Mouse (Mus musculus) megakaryocyte, adult 5-6 weeks (primary cell): ENCODE data around the gene Gtf2i. TPM values are rescaled to one million over a fixed set of nuclear protein-coding genes. Genes with fewer than 3 reads are reported as not detected.

Source experiments
- ATAC-seq: 2 replicates; pipeline ENCODE4 v1.8.0; 2016; ENCODE audit warnings: mild to moderate bottlenecking, inconsistent platforms; ENCODE audit not compliant: poor library complexity, severe bottlenecking
- total RNA-seq, 2 experiments: library from RNA; stranded (forward) in 1 of 2; stranded (reverse) in 1 of 2; fragments of 153-499, 151-499 nt in 1 of 2; fragments of 221-1000, 200-1000 nt in 1 of 2; gene quantifications; 2 replicates each; pipeline versions ENCODE4 v1.2.3 to v1.2.4; 2015 to 2017

Gene Gtf2i
- total RNA-seq, 2 experiments from 2014 or later = 15.5 to 24.8 TPM

GRCm38 (mm10) chr5:134282076-134282475 lies 32.5 kb downstream of the Gtf2i start:
- ATAC-seq = no peak

DNA sequence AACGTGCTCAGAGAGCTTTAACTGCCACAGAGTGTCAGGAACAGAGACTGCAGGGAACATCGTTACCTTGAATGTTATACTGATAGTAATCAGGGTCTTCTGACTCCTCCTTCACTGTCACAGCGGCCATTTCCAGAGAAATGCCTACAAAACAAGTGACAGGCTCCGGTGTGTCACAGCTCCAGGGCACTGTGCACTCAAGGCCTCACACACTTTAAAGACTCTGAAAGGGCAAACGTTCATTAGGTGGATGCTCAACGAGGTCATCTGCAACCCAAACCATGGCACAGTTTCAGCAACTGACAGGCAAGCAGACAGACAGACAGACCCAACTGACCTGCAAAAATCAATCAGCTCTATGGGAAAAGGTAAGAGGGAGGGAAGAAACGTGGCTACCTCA lies 35.2 kb downstream of the Gtf2i start:
- ATAC-seq = no peak

DNA sequence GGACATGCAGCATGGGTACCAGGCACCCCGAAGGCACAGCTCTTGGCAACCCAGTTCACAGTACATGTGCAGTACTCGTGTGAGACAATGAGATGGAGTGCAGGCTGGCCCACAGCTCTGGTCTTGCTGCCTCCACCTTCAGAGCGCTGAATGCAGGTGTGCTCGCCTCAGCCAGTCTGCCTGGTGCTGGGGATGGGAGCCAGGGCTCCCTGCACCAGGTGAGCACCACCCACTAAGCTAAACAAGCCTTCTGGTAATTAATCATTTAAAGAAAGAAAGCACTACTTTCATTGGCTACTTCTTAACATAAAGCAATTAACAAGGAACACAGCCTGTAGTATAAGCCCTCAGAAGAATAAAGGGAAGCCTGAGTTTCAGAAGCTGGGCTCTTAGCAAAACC lies 37.5 kb downstream of the Gtf2i start:
- ATAC-seq = no peak

- ATAC-seq = no peak
Observed at GRCm38 (mm10) chr5:134275556-134275955, 39.0 kb downstream of the Gtf2i start.

DNA sequence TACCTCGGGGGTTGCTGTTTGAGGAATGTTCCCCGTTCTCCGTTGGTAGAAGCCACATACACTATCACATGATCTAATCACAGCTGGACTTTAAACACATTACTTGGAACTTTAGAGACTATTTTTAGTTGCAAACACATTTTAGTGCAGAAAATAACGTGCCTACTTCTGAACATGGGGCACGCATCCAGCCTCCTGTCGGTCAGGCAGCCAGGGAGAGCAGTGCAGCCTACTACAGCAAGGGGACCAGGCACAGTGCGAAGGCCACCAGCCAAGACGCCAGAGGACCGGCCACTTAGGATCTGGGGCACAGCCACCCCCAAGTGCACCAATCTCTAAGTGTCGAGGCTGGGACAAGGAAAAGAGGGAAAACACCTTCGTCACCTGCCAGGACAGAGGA lies 39.5 kb downstream of the Gtf2i start:
- ATAC-seq = no peak

- no peak for ATAC-seq
Observed at GRCm38 (mm10) chr5:134273761-134274160, 40.8 kb downstream of the Gtf2i start.

DNA sequence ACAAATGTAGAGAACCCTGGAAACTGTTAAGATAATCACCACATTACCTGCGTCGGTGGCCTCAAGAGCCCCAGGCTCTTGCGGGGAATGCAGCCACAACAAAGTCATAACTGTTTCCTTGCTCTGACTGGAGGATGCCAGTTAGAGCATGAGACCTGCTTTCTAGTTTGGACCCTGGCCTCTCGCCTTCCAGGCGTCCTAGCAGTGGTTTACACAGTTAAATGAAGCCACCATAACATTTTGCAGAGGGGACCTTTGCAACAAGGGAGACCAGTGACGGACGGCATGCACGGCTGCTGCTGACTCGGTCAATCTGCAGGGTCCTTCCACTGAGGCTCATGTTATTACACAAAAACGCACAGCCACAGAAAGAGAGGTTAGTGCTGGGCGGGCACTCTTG lies 41.8 kb downstream of the Gtf2i start:
- ATAC-seq = no peak

- no peak for ATAC-seq
Observed at GRCm38 (mm10) chr5:134271421-134271820, 43.1 kb downstream of the Gtf2i start.

GRCm38 (mm10) chr5:134270566-134270965 lies 44.0 kb downstream of the Gtf2i start:
- no peak for ATAC-seq

GRCm38 (mm10) chr5:134269751-134270150 lies 44.8 kb downstream of the Gtf2i start:
- ATAC-seq = peak; percentile 61

- ATAC-seq = no peak
Observed at GRCm38 (mm10) chr5:134268751-134269150, 45.8 kb downstream of the Gtf2i start.

DNA sequence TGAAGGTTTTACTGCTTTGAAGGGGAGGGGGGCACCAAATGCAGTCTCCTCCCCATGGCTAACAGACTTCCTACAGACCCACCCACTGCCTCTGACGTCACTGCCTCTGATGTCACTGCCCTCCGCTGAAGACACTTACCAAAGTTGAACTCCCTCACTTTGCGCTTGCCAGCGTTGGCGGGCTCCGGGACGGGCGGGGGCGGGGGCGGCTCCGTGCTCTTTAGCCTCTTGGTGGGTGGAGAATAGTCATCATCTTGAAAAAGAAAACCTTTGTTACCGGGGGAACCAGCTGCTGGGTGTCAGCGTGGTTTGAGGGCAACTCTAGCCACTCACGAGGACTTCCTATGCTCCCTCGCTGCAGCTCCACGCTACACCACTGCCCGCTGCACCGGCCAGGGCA lies 48.2 kb downstream of the Gtf2i start:
- peak; percentile 43 for ATAC-seq

DNA sequence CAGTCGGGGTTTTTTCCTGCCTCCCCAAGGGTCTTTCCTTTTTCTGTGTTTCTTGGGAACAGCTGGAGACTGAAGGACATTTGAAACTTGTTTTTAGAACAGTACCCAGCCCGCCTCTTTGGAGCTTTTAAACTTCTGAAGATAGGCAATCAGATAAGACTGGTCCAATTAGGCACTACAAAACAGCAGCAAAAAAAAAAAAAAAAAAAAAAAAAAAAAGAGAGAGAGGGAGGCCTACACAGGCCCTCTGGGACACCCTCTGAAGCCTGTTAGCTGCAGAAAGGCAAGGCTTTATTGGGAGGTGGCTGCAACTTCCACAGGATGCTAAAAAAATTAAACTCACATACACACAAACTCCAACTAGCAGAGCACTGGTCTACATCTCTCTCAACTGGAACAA lies 48.7 kb downstream of the Gtf2i start:
- ATAC-seq = no peak

DNA sequence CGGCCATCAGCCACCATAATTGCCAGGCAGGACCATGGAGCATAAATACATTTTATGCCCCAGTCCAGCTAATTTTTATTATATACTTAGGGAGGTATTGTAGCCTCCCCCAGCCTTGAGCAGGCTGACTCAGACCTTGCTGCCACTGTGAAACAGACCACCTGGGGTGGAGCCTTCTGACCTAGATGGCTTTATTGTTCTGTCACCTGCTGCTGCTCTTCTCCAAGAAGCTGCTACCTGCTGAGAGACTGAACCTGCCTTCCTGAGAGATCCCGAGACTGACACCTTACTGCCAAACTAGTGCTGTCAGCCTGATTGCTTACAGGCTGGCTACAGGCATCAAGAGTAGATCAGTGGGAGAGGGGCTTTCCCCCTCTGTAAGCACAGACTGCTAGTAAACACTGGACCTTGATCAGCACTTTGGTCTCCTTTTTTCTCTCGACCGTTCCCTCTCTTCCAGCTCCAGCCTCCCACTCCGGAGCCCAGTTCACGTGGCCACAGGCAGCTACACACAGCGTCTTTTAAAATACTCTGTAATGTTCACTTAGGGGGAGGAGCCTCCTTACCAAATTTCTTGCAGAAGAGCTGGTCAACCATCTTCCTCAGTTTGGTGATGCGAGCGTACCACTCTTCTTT lies 54.4 kb downstream of the Gtf2i start:
- no peak for ATAC-seq

GRCm38 (mm10) chr5:134258934-134259333 lies 55.6 kb downstream of the Gtf2i start:
- no peak for ATAC-seq

- ATAC-seq = peak; percentile 74
Observed at GRCm38 (mm10) chr5:134258395-134258794, 56.2 kb downstream of the Gtf2i start.

DNA sequence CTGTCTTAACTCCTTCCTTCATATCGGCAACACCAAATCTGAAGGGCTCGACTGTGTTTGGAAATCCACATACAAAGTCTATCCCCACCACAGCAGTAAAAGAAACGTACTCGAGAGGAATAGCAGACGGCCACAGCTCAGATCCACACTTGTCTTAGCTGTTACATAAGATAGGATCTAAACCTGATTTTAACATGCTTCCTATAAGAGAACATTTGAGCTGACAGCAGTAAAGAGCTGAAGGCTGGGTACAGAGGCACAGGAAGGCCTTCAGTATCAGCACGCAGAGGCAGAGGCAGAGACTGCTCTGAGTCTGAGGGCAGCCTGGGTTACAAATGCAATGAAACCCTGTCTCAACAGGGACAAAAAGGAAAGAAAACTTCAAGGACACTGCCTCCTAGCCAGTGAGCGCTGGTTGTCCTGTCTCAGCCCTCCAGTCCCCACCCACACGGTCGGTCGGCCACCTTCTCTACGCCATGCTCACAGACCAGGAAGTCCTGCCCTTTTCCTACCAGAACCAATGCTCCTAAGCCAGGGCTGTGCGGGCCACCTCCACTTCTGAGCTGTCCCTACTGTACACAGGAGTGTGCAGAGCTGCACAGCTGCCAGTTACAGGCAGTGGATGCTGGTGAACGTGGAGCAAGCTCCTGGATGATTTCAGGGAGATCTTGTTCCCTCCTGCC lies 57.1 kb downstream of the Gtf2i start:
- peak; percentile 53 for ATAC-seq

DNA sequence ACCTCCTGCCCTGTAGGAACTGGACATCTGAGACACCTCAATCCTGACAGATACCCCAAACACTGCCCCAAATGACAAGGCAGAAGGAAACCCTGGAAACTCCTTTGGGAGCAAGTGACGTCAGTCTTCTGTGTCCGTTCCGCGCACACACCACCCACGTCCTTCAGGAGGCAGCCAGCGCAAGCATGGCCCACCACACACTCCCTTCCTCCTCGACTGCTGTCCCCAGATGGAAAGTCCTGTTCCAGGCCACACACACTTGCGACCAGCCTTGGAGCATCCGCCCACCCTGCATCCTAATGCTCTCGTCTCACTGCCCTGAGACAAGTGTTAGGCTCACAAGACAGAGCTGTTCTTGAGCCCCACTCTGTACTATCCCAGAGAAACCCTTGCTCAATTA lies 59.3 kb downstream of the Gtf2i start:
- no peak for ATAC-seq

DNA sequence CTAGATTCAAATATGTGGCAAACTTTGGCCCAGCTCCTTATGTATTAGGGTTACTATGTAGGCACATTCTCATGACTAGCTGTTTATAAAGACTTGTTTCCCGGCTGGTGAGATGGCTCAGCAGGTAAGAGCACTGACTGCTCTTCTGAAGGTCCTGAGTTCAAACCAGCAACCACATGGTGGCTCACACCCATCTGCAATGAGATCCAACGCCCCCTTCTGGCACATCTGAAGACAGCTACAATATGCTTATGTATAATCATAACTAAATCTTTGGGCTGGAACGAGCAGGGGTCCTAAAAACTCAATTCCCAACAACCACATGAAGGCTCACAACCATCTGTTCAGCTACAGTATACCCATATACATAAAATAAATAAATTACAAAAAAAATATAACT lies 60.8 kb downstream of the Gtf2i start:
- no peak for ATAC-seq

- ATAC-seq = no peak
Observed at GRCm38 (mm10) chr5:134251083-134251482, 63.5 kb downstream of the Gtf2i start.

- ATAC-seq = no peak
Observed at GRCm38 (mm10) chr5:134250601-134251000, 64.0 kb downstream of the Gtf2i start.

DNA sequence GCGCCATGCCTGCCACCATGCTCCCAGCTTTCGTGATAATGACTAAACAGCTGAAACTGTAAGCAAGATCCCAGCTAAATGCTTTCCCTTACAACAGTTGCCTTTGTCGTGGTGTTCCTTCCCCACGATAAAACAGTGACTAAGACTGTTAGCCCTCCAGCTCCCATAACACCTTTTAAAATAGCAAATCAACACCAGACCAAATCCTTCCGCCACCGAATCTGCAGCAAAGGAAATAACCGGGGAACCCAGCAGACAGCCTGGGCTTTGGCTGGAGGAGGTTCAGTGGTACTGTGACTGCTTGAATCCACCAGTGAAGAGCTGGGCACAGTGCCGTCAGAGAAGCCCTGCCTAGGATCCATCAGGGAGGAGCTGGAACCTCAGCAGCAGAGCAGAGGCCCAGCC lies 65.3 kb downstream of the Gtf2i start:
- ATAC-seq = no peak
